Mouse (Mus musculus) hindbrain, embryonic 16.5 days (tissue): ENCODE measurements around the gene Luzp1. TPM values are rescaled to one million over a fixed set of nuclear protein-coding genes. Genes with fewer than 3 reads are reported as not detected.
A peak's percentile ranks its signal among the peaks of the same experiment; 100 is the strongest.

Experiments used
- ATAC-seq: fragments of 200-750 bp; cut with Nextera tagmentation; 2 replicates; pipeline ENCODE4 v1.8.0; 2017; ENCODE audit warnings: moderate TSS enrichment, moderate library complexity
- H3K27ac ChIP-seq: fragments of 300-500 bp; sonication (generic); 2 replicates; pipeline ENCODE4 v1.5.1; 2014; ENCODE audit warnings: low read depth, mild to moderate bottlenecking, control low read depth, low read length, moderate library complexity
- H3K27me3 ChIP-seq: fragments of 300-500 bp; sonication (generic); replicated peaks from 2 replicates; pipeline ENCODE4 v1.6.1; 2014; ENCODE audit warnings: low read length; ENCODE audit not compliant: control insufficient read depth, insufficient read depth
- H3K36me3 ChIP-seq: fragments of 300-500 bp; sonication (generic); 2 replicates; pipeline ENCODE4 v1.6.1; 2014; ENCODE audit warnings: mild to moderate bottlenecking, low read length, moderate library complexity, mixed read lengths; ENCODE audit not compliant: control insufficient read depth, insufficient read depth
- H3K4me1 ChIP-seq: fragments of 300-500 bp; sonication (generic); 2 replicates; pipeline ENCODE4 v1.6.1; 2014; ENCODE audit warnings: low read depth, low read length; ENCODE audit not compliant: control insufficient read depth, insufficient read depth
- H3K4me2 ChIP-seq: fragments of 300-500 bp; sonication (generic); 2 replicates; pipeline ENCODE4 v1.6.1; 2014; ENCODE audit warnings: mild to moderate bottlenecking, low read length, control low read depth, moderate library complexity
- H3K4me3 ChIP-seq: fragments of 300-500 bp; sonication (generic); 2 replicates; pipeline ENCODE4 v1.5.1; 2014; ENCODE audit warnings: mild to moderate bottlenecking, low read length, control low read depth, moderate library complexity
- H3K9ac ChIP-seq: fragments of 300-500 bp; sonication (generic); 2 replicates; pipeline ENCODE4 v1.6.1; 2014; ENCODE audit warnings: low read depth, mild to moderate bottlenecking, control low read depth, low read length, moderate library complexity
- H3K9me3 ChIP-seq: fragments of 300-500 bp; sonication (generic); 2 replicates; pipeline ENCODE4 v1.6.1; 2014; ENCODE audit warnings: mild to moderate bottlenecking, low read length, moderate library complexity; ENCODE audit not compliant: control insufficient read depth
- WGBS: fragments of 180-500 bp; shearing (Covaris S2); extraction: QIAGEN DNeasy Blood & Tissue Kit; methylation state at CpG from one replicate; pipeline ENCODE4 v1.1.7; 2014; 5-methylcytosine and 5-hydroxymethylcytosine counted together
- polyA plus RNA-seq: library from polyadenylated mRNA; unstranded; fragments of >200 nt; fragmentation: Nextera tagmentation; extraction: Ambion mirVana; gene quantifications from 2 replicates; pipeline ENCODE4 v1.2.1, GENCODE M21; 2015

Gene Luzp1
- polyA plus RNA-seq, 1 experiment from 2014 or later = 55.5 TPM

DNA sequence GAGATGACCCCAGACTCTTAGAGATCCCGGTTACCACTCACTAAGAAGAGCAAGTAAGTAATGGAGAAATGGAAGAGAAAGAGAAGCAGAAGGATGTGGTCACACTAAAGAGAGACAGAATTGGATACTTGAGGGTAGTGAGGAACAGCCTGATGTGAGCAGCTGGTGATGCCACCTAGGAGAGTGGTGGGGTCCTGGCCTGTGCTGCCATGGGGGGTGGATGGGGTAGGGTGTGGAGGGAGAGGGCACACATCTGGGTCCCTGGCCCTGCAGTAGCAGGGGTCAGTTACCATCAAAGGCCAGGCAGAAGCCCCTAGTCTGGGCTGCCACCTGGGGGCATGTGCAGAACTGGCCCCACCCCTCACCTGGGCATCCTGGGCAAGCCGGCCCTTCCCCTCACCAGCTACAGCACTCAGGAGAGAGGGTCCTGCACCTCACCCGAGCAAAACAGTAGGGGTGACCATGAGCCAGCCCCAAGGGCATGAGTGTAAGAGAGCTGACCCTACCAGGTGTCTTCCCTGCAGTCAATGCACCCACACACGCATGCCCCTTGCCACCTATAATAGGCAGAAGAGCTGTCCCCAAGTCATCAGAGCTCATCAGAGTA lies 117.8 kb downstream of the Luzp1 start:
- no peak overlapping the region for H3K4me2 ChIP-seq
- 0 out of 2 replicates have a peak, but pooled peaks have one; percentile 42 for ATAC-seq
- H3K27ac ChIP-seq = no peak overlapping the region
- H3K9me3 ChIP-seq = no peaks in the 10 kb centered on the region
- no peak overlapping the region for H3K4me3 ChIP-seq
- peaks cover 15% of the 10 kb centered on the region for H3K4me1 ChIP-seq
- WGBS = 83% methylated on average over 4 of the region's 4 CpGs
- H3K9ac ChIP-seq = no peak overlapping the region
- H3K36me3 ChIP-seq = no peaks in the 10 kb centered on the region; the same call in 1 of the 2 replicates
- H3K27me3 ChIP-seq = no peaks in the 10 kb centered on the region

DNA sequence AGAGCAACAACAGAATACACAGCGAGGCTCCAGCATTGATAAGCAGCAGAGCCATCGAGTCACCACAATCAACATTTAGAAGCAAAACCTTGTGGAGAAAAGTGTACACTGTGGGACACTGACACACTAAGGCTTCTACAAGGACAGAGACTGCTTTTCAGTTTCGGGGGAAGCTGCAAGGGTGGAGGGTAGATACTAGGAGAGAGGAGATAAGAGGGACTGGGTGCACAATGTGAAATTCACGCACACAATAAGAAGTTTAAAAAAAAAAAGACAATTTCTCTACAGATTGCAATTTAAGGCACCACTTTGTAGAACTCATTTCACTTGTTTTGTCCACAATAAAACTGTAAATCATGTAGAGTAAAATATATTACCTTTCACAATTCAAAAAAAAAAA lies 118.4 kb downstream of the Luzp1 start:
- Histone ChIP-seq H3K4me3 (no peak overlapping the region), H3K4me1 (peaks cover 12% of the 10 kb centered on the region), H3K27ac (no peak overlapping the region), H3K9ac (no peak overlapping the region), H3K36me3 (no peaks in the 10 kb centered on the region; the same call in 1 of the 2 replicates), H3K27me3 (no peaks in the 10 kb centered on the region), H3K4me2 (no peak overlapping the region), H3K9me3 (no peaks in the 10 kb centered on the region)
- 95% methylated on average over 4 of the region's 4 CpGs for WGBS
- no peak for ATAC-seq

DNA sequence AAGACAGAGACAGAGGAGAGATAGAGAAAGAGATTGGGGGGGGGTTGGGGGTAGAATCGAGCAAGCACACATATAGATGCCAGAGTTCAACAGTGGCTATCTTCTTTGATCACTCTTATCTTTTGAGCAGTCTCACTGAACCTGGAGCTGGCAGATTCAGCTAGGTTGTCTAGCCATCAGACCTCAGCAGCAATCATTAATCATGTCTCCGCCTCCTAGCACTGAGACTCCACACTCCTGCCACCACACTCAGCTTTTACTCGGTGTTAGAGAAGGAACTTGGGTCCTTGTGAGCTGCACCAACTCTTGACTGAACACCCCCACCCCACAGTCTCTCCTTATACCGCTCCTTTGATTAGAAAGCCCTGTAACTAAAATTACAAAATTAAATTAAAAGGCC lies 122.5 kb downstream of the Luzp1 start:
- H3K9me3 ChIP-seq = no peaks in the 10 kb centered on the region
- no peak overlapping the region for H3K27ac ChIP-seq
- no peak overlapping the region for H3K4me3 ChIP-seq
- no peak for ATAC-seq
- no peaks in the 10 kb centered on the region; the same call in 1 of the 2 replicates for H3K36me3 ChIP-seq
- no peak overlapping the region for H3K4me2 ChIP-seq
- H3K4me1 ChIP-seq = peaks cover 8% of the 10 kb centered on the region
- H3K9ac ChIP-seq = no peak overlapping the region
- WGBS = 65% methylated on average over 4 of the region's 4 CpGs
- no peaks in the 10 kb centered on the region for H3K27me3 ChIP-seq

DNA sequence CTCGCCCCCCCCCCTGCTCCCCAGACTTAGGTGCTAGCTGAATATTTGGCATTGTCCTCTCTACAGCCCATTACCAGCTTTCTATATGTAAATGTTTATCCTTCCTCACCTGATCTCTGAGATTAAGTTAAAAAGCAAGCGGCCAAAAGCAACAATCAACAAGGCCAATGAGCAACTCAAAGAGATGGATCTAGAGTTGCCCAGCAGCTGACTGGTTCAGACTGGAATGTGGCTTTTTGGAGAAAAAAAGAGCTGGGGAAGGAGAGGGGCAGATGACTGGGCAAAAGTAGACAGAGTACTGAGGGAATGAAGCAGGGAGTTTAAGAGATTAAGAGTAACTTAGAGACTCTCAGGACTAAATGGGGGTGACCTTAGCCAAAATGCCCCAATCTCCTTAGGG lies 124.4 kb downstream of the Luzp1 start:
- Histone ChIP-seq H3K4me3 (no peak overlapping the region), H3K4me1 (peaks cover 5% of the 10 kb centered on the region), H3K4me2 (no peak overlapping the region), H3K9ac (no peak overlapping the region), H3K27ac (no peak overlapping the region), H3K36me3 (no peaks in the 10 kb centered on the region; the same call in 1 of the 2 replicates), H3K9me3 (no peaks in the 10 kb centered on the region), H3K27me3 (no peaks in the 10 kb centered on the region)
- ATAC-seq = no peak
- 87% methylated on average over 2 of the region's 2 CpGs for WGBS

- H3K4me1 ChIP-seq = peaks cover 9% of the 10 kb centered on the region
- H3K4me2 ChIP-seq = no peak overlapping the region
- H3K9me3 ChIP-seq = no peaks in the 10 kb centered on the region
- H3K36me3 ChIP-seq = no peaks in the 10 kb centered on the region; the same call in 1 of the 2 replicates
- no peak overlapping the region for H3K9ac ChIP-seq
- H3K27ac ChIP-seq = no peak overlapping the region
- no peak overlapping the region for H3K4me3 ChIP-seq
- H3K27me3 ChIP-seq = no peaks in the 10 kb centered on the region
- no peak for ATAC-seq
- 88% methylated on average over 6 of the region's 6 CpGs for WGBS
Measured at GRCm38 (mm10) chr4:136595221-136595620, 125.7 kb downstream of the Luzp1 start.

DNA sequence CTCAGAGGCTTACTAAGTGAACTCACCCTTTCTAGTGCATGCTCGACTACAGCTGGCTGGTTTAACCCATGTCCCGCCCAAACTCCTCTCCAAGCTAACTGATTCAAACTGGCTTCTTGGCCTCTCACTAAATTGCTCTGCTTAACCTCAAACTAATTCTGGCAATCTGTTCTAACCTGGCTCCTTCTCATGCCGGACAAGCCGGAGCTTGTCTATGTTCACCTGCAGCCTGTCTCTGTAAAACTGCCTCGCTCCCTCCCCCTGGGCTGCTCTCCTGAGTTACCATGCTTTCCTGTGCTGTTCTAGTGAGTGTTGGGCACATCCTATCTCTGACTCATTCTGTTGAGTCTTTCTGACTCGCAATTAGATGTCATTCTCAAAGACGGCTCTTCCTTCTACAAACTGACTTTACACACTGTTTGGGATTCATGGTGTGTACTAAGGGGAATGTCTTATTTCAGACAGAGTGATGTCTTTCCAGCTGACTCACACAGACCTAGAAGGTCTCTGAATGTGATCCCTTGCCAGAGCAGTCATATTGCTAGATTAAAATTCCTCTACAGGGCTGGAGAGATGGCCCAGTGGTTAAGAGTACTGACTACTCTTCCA lies 128.8 kb downstream of the Luzp1 start:
- no peak for ATAC-seq
- Histone ChIP-seq H3K4me1 (peaks cover 18% of the 10 kb centered on the region), H3K27me3 (no peaks in the 10 kb centered on the region), H3K4me3 (no peak overlapping the region), H3K27ac (no peak overlapping the region), H3K9me3 (no peaks in the 10 kb centered on the region), H3K9ac (no peak overlapping the region), H3K4me2 (no peak overlapping the region), H3K36me3 (no peaks in the 10 kb centered on the region)
- 88% methylated on average over 7 of the region's 7 CpGs for WGBS

- no peaks in the 10 kb centered on the region for H3K36me3 ChIP-seq
- peaks cover 15% of the 10 kb centered on the region for H3K4me1 ChIP-seq
- no peak overlapping the region; the same call in 1 of the 2 replicates for H3K4me2 ChIP-seq
- H3K27me3 ChIP-seq = no peaks in the 10 kb centered on the region
- H3K4me3 ChIP-seq = no peak overlapping the region
- no peak overlapping the region for H3K9ac ChIP-seq
- no peaks in the 10 kb centered on the region for H3K9me3 ChIP-seq
- H3K27ac ChIP-seq = no peak overlapping the region
- no peak for ATAC-seq
- 91% methylated on average over 3 of the region's 3 CpGs for WGBS
Measured at GRCm38 (mm10) chr4:136599869-136600268, 130.3 kb downstream of the Luzp1 start.

- no peak overlapping the region for H3K27ac ChIP-seq
- H3K9ac ChIP-seq = peak overlapping the region; percentile 23; the same call in 1 of the 2 replicates
- 85% methylated on average over 2 of the region's 2 CpGs for WGBS
Measured at GRCm38 (mm10) chr4:136600536-136600935, 131.0 kb downstream of the Luzp1 start.

GRCm38 (mm10) chr4:136601476-136601875 lies 131.9 kb downstream of the Luzp1 start:
- Histone ChIP-seq H3K27me3 (no peaks in the 10 kb centered on the region), H3K4me3 (peak overlapping the region; percentile 75), H3K9ac (peak overlapping the region; percentile 86), H3K36me3 (no peaks in the 10 kb centered on the region), H3K4me1 (peaks cover 15% of the 10 kb centered on the region), H3K9me3 (no peaks in the 10 kb centered on the region), H3K27ac (peak overlapping the region; percentile 94), H3K4me2 (peak overlapping the region; percentile 56)
- WGBS = under 1% methylated on average over 13 of the region's 13 CpGs
- no peak for ATAC-seq

More at GRCm38 (mm10) chr4:136600536-136600935, 131.0 kb downstream of the Luzp1 start:
- H3K4me2 ChIP-seq = peak overlapping the region; percentile 56
- H3K4me3 ChIP-seq = peak overlapping the region; percentile 75
- H3K9me3 ChIP-seq = no peaks in the 10 kb centered on the region
- H3K36me3 ChIP-seq = no peaks in the 10 kb centered on the region
- H3K4me1 ChIP-seq = peaks cover 15% of the 10 kb centered on the region
- H3K27me3 ChIP-seq = no peaks in the 10 kb centered on the region
- no peak for ATAC-seq
